Mouse (Mus musculus) activated CD4-positive, CD25-positive, alpha-beta regulatory T cell, adult 9 weeks (primary cell): Measurements from ENCODE around the gene Fmod. TPM values are rescaled to one million over a fixed set of nuclear protein-coding genes. Genes with fewer than 3 reads are reported as not detected.

Experiments used
- polyA plus RNA-seq: library from polyadenylated mRNA; unstranded; fragments of 100-300 nt; shearing (Covaris generic); gene quantifications from one replicate; pipeline ENCODE4 v1.2.1, GENCODE M21; 2017

Fmod gene
- polyA plus RNA-seq: not detected

GRCm38 (mm10) chr1:134037172-134037571, at the start of gene Fmod:
Gene Fmod (plus strand): TSS chr1:134037254.

GRCm38 (mm10) chr1:134078802-134079476, 41.9 kb downstream of the Fmod start, which contains the start of gene Btg2:
Gene Btg2 (minus strand): TSS chr1:134079120.

Other genes starting within 250 kb of the Fmod start
- 8.6 TPM for gene Atp2b4, start 236.2 kb upstream of the Fmod start, polyA plus RNA-seq
- gene Optc, start 129.3 kb upstream of the Fmod start, polyA plus RNA-seq: not detected
- gene Prelp, start 115.8 kb upstream of the Fmod start, polyA plus RNA-seq: not detected
- 229 TPM for gene Btg2, start 41.9 kb downstream of the Fmod start, polyA plus RNA-seq
- not detected for gene Chit1, start 74.0 kb downstream of the Fmod start, polyA plus RNA-seq
- gene Chil1, start 144.9 kb downstream of the Fmod start, polyA plus RNA-seq: not detected
- gene Mybph, start 156.2 kb downstream of the Fmod start, polyA plus RNA-seq: not detected
- not detected for gene Adora1, start 198.2 kb downstream of the Fmod start, polyA plus RNA-seq